In the genomic region with DNA sequence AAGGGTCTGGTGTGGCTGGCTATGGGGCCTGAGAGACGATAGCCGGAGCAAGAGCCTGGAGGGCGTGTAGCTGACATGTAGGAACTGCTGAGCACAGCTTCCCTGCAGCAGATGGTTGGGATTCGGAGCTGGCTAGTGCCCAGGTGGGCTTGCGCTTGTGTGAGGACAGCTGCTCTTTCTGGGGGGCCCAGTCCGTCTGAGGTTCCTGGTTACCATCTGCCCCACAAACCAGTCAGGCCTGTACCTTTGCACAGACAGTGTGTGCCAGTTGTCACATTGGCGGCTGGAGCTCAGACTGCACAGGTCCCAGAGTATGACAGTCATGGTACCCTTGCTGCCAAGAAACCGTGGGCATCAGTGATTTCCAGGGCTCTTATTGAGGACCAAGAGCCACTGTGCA, we compare ENCODE assay signal across 11 mouse cellular contexts. TPM values are rescaled to one million over a fixed set of nuclear protein-coding genes. Genes with fewer than 3 reads are reported as not detected.
DNase-seq lines count a peak whose midpoint lies in the region; ATAC-seq and TF ChIP-seq lines count a peak whose summit lies in the region.
"Had no signal": no experiment of that assay in that cellular context is flagged by ENCODE, and none has a peak within 500 bp of the region (broad histone marks: within the 10 kb centered on the region; RNA-seq: fewer than 3 reads in every experiment).

No protein-coding gene starts in this region.

- no peak for ATAC-seq in intestine, postnatal 0 days

- peak overlapping the region; percentile 46 for H3K4me3 ChIP-seq in liver, adult 2 months (ENCODE audit: insufficient read depth, low read depth, low read length)
- no peak overlapping the region for H3K4me3 ChIP-seq in intestine, postnatal 0 days (ENCODE audit: low read depth, low read length)

- WGBS in liver, adult 2 months = 37% methylated on average over 8 of the region's 8 CpGs
- WGBS in intestine, postnatal 0 days = 64% methylated on average over 8 of the region's 8 CpGs

- H3K9ac ChIP-seq in liver, adult 2 months (ENCODE audit: low read depth, low read length) = peak overlapping the region; percentile 68
- H3K9ac ChIP-seq in intestine, postnatal 0 days (ENCODE audit: low read depth, low read length) = no peak overlapping the region

- H3K27me3 ChIP-seq in liver, adult 2 months (ENCODE audit: control insufficient read depth, insufficient read depth, low read length) = no peaks in the 10 kb centered on the region
- no peaks in the 10 kb centered on the region for H3K27me3 ChIP-seq in intestine, postnatal 0 days (replicated peaks; ENCODE audit: control insufficient read depth, insufficient read depth, low read length)

- peak overlapping the region; percentile 9; the same call in 1 of the 2 replicates for H3K4me2 ChIP-seq in intestine, postnatal 0 days (replicated peaks; ENCODE audit: low read depth)

- H3K36me3 ChIP-seq in liver, adult 2 months (ENCODE audit: control insufficient read depth, insufficient read depth, low read length) = no peaks in the 10 kb centered on the region
- H3K36me3 ChIP-seq in intestine, postnatal 0 days (ENCODE audit: control insufficient read depth, insufficient read depth) = peaks cover 22% of the 10 kb centered on the region; the same call in 1 of the 2 replicates

- H3K79me2 ChIP-seq in liver, adult 2 months (ENCODE audit: control insufficient read depth, insufficient read depth, low read length) = peaks cover 50% of the 10 kb centered on the region; the same call in 1 of the 2 replicates

- TF ChIP-seq CTCF in liver, adult 2 months (IDR thresholded peaks at IDR 0.05; ENCODE audit: low read depth, low read length) = no peak
- no peak for TF ChIP-seq CTCF in intestine, postnatal 0 days (IDR thresholded peaks at IDR 0.05; ENCODE audit: low read depth)

- no peak for TF ChIP-seq POLR2A in liver, adult 2 months (IDR thresholded peaks at IDR 0.05; ENCODE audit: extremely low read depth, insufficient read depth, low read length)

- peaks cover 69% of the 10 kb centered on the region for H3K4me1 ChIP-seq in liver, adult 2 months (ENCODE audit: control insufficient read depth, insufficient read depth, low read length)
- H3K4me1 ChIP-seq in intestine, postnatal 0 days (replicated peaks; ENCODE audit: control insufficient read depth, insufficient read depth, low read length) = peaks cover 11% of the 10 kb centered on the region; the same call in 1 of the 2 replicates

- peak overlapping the region; percentile 95 for H3K27ac ChIP-seq in liver, adult 2 months (replicated peaks; ENCODE audit: insufficient read depth, low read depth, low read length)
- H3K27ac ChIP-seq in intestine, postnatal 0 days (ENCODE audit: low read depth, low read length) = no peak overlapping the region

- peak; percentile 64 for DNase-seq in liver, adult 2 months (ENCODE audit: extremely low read depth, low read depth, low spot score)
- DNase-seq in liver = no peak
- peak; percentile 54 for DNase-seq in cerebellum, adult 11-12 months
- peak; percentile 31 to 46 for DNase-seq in cerebellum, postnatal 36 days
- DNase-seq in kidney, postnatal 4 days = no peak
- DNase-seq in testis, postnatal 10 days (ENCODE audit: low spot score) = no peak
- no peak for DNase-seq in ovary, postnatal 14 days (ENCODE audit: low spot score)
- DNase-seq: kidney, adult 8-10 months had no signal

- no peaks in the 10 kb centered on the region for H3K9me3 ChIP-seq in intestine, postnatal 0 days (ENCODE audit: control insufficient read depth)

RNA-seq across cellular contexts. Expression of gene Zfpm1, which starts 25.9 kb away (rescaled TPM):
- 7.9 and 8.4 TPM in 2 replicates for total RNA-seq in liver, adult 2 months (2014; rRNA removed)
- polyA plus RNA-seq in liver, adult 2 months (2012; rRNA removed) = 56.5 and 67.5 TPM in 2 replicates
- 7.7 and 9.8 TPM in 2 replicates for polyA plus RNA-seq in intestine, postnatal 0 days (2015; fragmentation: Nextera tagmentation; extraction: Ambion mirVana)

RNA-seq across cellular contexts. Expression of gene Trhr2, which starts 52.7 kb away (rescaled TPM):
- total RNA-seq in liver, adult 2 months (2014; rRNA removed) = not detected in 2 replicates
- not detected in 2 replicates for polyA plus RNA-seq in liver, adult 2 months (2012; rRNA removed)
- polyA plus RNA-seq in intestine, postnatal 0 days (2015; fragmentation: Nextera tagmentation; extraction: Ambion mirVana) = not detected in 2 replicates
- total RNA-seq: common myeloid progenitor, adult 5-6 weeks had no signal
- polyA plus RNA-seq: neural tube, embryonic 14.5 days had no signal

Comparison
In these comparisons a context has a peak if more than half of its experiments do, and no peak if none do; other contexts are left out.
1. DNase-seq: peak in liver, adult 2 months (single experiment), cerebellum, adult 11-12 months (single experiment) and cerebellum, postnatal 36 days (2 of 2); none in liver (single experiment), kidney, postnatal 4 days (0 of 2), testis, postnatal 10 days (single experiment) and ovary, postnatal 14 days (single experiment).